Mouse (Mus musculus) kidney, postnatal 10 days (tissue): ENCODE measurements around the gene Il17ra.

Experiments used
- DNase-seq: peaks from one replicate; pipeline ENCODE4 v3.0.0; 2021; ENCODE audit warnings: mixed read lengths

Gene Il17ra

GRCm38 (mm10) chr6:120472455-120473140 lies 9.6 kb downstream of the Il17ra start:
- DNase-seq: no peak

- DNase-seq: peak; percentile 51
These were observed 10.4 kb downstream of the Il17ra start for GRCm38 (mm10) chr6:120473427-120473826.

- DNase-seq: peak; percentile 34
These were observed 12.2 kb downstream of the Il17ra start for GRCm38 (mm10) chr6:120475288-120475687.

- no peak for DNase-seq
These were observed 16.3 kb downstream of the Il17ra start for GRCm38 (mm10) chr6:120479302-120479701.

- DNase-seq: no peak
These were observed 17.3 kb downstream of the Il17ra start for GRCm38 (mm10) chr6:120480361-120480760.

- peak; percentile 46 for DNase-seq
These were observed 18.5 kb downstream of the Il17ra start for GRCm38 (mm10) chr6:120481538-120481937.

GRCm38 (mm10) chr6:120482021-120482420 lies 19.0 kb downstream of the Il17ra start:
- DNase-seq: no peak

- DNase-seq: no peak
These were observed 19.7 kb downstream of the Il17ra start for GRCm38 (mm10) chr6:120482756-120483155.

GRCm38 (mm10) chr6:120483211-120483626 lies 20.2 kb downstream of the Il17ra start:
- peak; percentile 67 for DNase-seq

- DNase-seq: no peak
These were observed 22.0 kb downstream of the Il17ra start for GRCm38 (mm10) chr6:120485038-120485437.

- DNase-seq: no peak
These were observed 23.0 kb downstream of the Il17ra start for GRCm38 (mm10) chr6:120486051-120486510.

GRCm38 (mm10) chr6:120488647-120489046 lies 25.6 kb downstream of the Il17ra start:
- DNase-seq: no peak

GRCm38 (mm10) chr6:120489461-120489860 lies 26.4 kb downstream of the Il17ra start:
- no peak for DNase-seq

- DNase-seq: no peak
These were observed 28.0 kb downstream of the Il17ra start for GRCm38 (mm10) chr6:120491064-120491463.

- DNase-seq: peak; percentile 21
These were observed 28.9 kb downstream of the Il17ra start for GRCm38 (mm10) chr6:120491862-120492498.

GRCm38 (mm10) chr6:120492499-120493373 lies 29.7 kb downstream of the Il17ra start:
- DNase-seq: peak; percentile 56

GRCm38 (mm10) chr6:120493374-120494181 lies 30.5 kb downstream of the Il17ra start, which contains the start of gene Tmem121b:
Gene Tmem121b, minus strand, starts transcription at chr6:120493807.
- peak; percentile 84 for DNase-seq

GRCm38 (mm10) chr6:120496544-120496943 lies 33.5 kb downstream of the Il17ra start:
- DNase-seq: no peak

- DNase-seq: no peak
These were observed 41.0 kb downstream of the Il17ra start for GRCm38 (mm10) chr6:120504051-120504450.

- DNase-seq: peak; percentile 48
These were observed 42.5 kb downstream of the Il17ra start for GRCm38 (mm10) chr6:120505531-120505930.

- DNase-seq: no peak
These were observed 45.6 kb downstream of the Il17ra start for GRCm38 (mm10) chr6:120508645-120509044.

- DNase-seq: no peak
These were observed 46.9 kb downstream of the Il17ra start for GRCm38 (mm10) chr6:120509975-120510374.
